Mouse (Mus musculus): ENCODE results near the gene Il31ra. TPM values are rescaled to one million over a fixed set of nuclear protein-coding genes. Genes with fewer than 3 reads are reported as not detected.

Il31ra gene
- total RNA-seq (2023): not detected in 4 replicates

GRCm38 (mm10) chr13:112594260-112594659 is at the start of gene Il31ra:
TSS of gene Il31ra (minus strand) at chr13:112594360.

Other genes starting within 250 kb of the Il31ra start
- gene Il6st, start 130.3 kb downstream of the Il31ra start, total RNA-seq (2023): 29.1 to 34.3 TPM (median 30.0 TPM) in 4 replicates
- gene Ddx4, start 58.1 kb upstream of the Il31ra start, total RNA-seq (2023): 0.20 to 0.27 TPM (median 0.24 TPM) in 3 of 4 replicates, not detected in the other
- gene Slc38a9, start 66.4 kb upstream of the Il31ra start, total RNA-seq (2023): 66.5 to 79.4 TPM (median 72.3 TPM) in 4 replicates
- 0.72 to 0.78 TPM in 2 of 4 replicates, not detected in the others for gene Plpp1, start 206.4 kb upstream of the Il31ra start, total RNA-seq (2023)